Mouse (Mus musculus) MEL (cell line): ENCODE data around the gene Eml1.

ENCODE experiments used
- CTCF ChIP-seq, 3 experiments: IDR thresholded peaks in 2 of 3; conservative IDR thresholded peaks in 1 of 3; 2 replicates each; pipeline ENCODE4 v1.5.1; 2011 to 2012; ENCODE audit warnings: low read length in 3 of 3, low read depth in 2 of 3, mild to moderate bottlenecking in 2 of 3, improper control_type of control experiment in 1 of 3, inconsistent platforms in 1 of 3, mixed read lengths in 1 of 3, moderate library complexity in 1 of 3; ENCODE audit not compliant: control insufficient read depth in 1 of 3, insufficient read depth in 1 of 3, poor library complexity in 1 of 3, severe bottlenecking in 1 of 3
- EP300 ChIP-seq, 2 experiments: IDR thresholded peaks; 2 replicates each; pipeline ENCODE4 v1.6.1; 2011; ENCODE audit warnings: improper control_type of control experiment in 2 of 2, low read length in 2 of 2, low read depth in 1 of 2, mild to moderate bottlenecking in 1 of 2
- MAX ChIP-seq: IDR thresholded peaks from 2 replicates; pipeline ENCODE4 v1.6.1; 2011; ENCODE audit warnings: low read length, improper control_type of control experiment
- POLR2A ChIP-seq, 2 experiments: IDR thresholded peaks; 2 replicates each; pipeline ENCODE4 v1.6.1; 2011 to 2012; ENCODE audit warnings: low read length in 2 of 2, mild to moderate bottlenecking in 2 of 2, control low read depth in 1 of 2, improper control_type of control experiment in 1 of 2, low read depth in 1 of 2, moderate library complexity in 1 of 2; ENCODE audit not compliant: control insufficient read depth in 1 of 2, insufficient read depth in 1 of 2, poor library complexity in 1 of 2
- RAD21 ChIP-seq: IDR thresholded peaks from 2 replicates; pipeline ENCODE4 v1.6.1; 2011; ENCODE audit warnings: mild to moderate bottlenecking, low read depth, low read length, improper control_type of control experiment
- TAL1 ChIP-seq: IDR thresholded peaks from 2 replicates; pipeline ENCODE4 v1.6.1; 2012; ENCODE audit warnings: mild to moderate bottlenecking, inconsistent platforms, low read length, moderate library complexity, mixed read lengths
- USF1 ChIP-seq: IDR thresholded peaks from 2 replicates; pipeline ENCODE4 v1.6.1; 2014; ENCODE audit warnings: low read depth, mild to moderate bottlenecking, inconsistent platforms, low read length, improper control_type of control experiment, moderate library complexity
- USF2 ChIP-seq, 2 experiments: IDR thresholded peaks; 2 replicates each; pipeline ENCODE4 v1.6.1; 2011 to 2012; ENCODE audit warnings: improper control_type of control experiment in 2 of 2, low read length in 2 of 2, borderline replicate concordance in 1 of 2, inconsistent platforms in 1 of 2, low read depth in 1 of 2, mild to moderate bottlenecking in 1 of 2; ENCODE audit not compliant: insufficient read depth in 1 of 2

GRCm38 (mm10) chr12:108421477-108421876 is 50.7 kb downstream of the Eml1 start:
- TF ChIP-seq USF1 (no peak), EP300 (IDR thresholded peaks at IDR 0.05; ENCODE audit: low read depth in 1 of 2, low read length in 2 of 2) (no peak), CTCF (IDR thresholded peaks at IDR 0.05 in 2 of 3, conservative IDR thresholded peaks at IDR 0.05 in 1 of 3; ENCODE audit: control insufficient read depth in 1 of 3, insufficient read depth in 1 of 3, low read depth in 2 of 3, low read length in 3 of 3, poor library complexity in 1 of 3, severe bottlenecking in 1 of 3) (no peak), USF2 (IDR thresholded peaks at IDR 0.05; ENCODE audit: borderline replicate concordance in 1 of 2, insufficient read depth in 1 of 2, low read depth in 1 of 2, low read length in 2 of 2) (no peak), POLR2A (IDR thresholded peaks at IDR 0.05; ENCODE audit: control insufficient read depth in 1 of 2, insufficient read depth in 1 of 2, low read depth in 1 of 2, low read length in 2 of 2, poor library complexity in 1 of 2) (no peak), RAD21 (no peak), MAX (no peak), TAL1 (no peak)
